Mouse (Mus musculus): ENCODE data around the gene Hnrnpl.

The Hnrnpl gene

GRCm38 (mm10) chr7:28812949-28813348 lies 4.6 kb downstream of the Hnrnpl start:
- DNase-seq, result no peak

GRCm38 (mm10) chr7:28814306-28815034 lies 6.1 kb downstream of the Hnrnpl start:
- no peak for DNase-seq

GRCm38 (mm10) chr7:28815230-28815629 lies 6.9 kb downstream of the Hnrnpl start:
- no peak for DNase-seq

- no peak for DNase-seq
Observed at GRCm38 (mm10) chr7:28816201-28816600, 7.9 kb downstream of the Hnrnpl start.

- no peak for DNase-seq
Observed at GRCm38 (mm10) chr7:28816920-28817319, 8.6 kb downstream of the Hnrnpl start.

GRCm38 (mm10) chr7:28817524-28817923 lies 9.2 kb downstream of the Hnrnpl start:
- no peak for DNase-seq

GRCm38 (mm10) chr7:28817957-28818356 lies 9.6 kb downstream of the Hnrnpl start:
- no peak for DNase-seq

GRCm38 (mm10) chr7:28818436-28818835 lies 10.1 kb downstream of the Hnrnpl start:
- DNase-seq, result no peak

GRCm38 (mm10) chr7:28818861-28819452 lies 10.6 kb downstream of the Hnrnpl start:
- DNase-seq, result no peak

- DNase-seq, result no peak
Observed at GRCm38 (mm10) chr7:28819571-28819970, 11.2 kb downstream of the Hnrnpl start.

GRCm38 (mm10) chr7:28820358-28821260 lies 12.3 kb downstream of the Hnrnpl start:
- DNase-seq, result peak; percentile 70

GRCm38 (mm10) chr7:28821261-28821831 lies 13.0 kb downstream of the Hnrnpl start:
- DNase-seq, result no peak

GRCm38 (mm10) chr7:28822556-28822955 lies 14.2 kb downstream of the Hnrnpl start:
- DNase-seq, result no peak

GRCm38 (mm10) chr7:28822993-28823903 lies 14.9 kb downstream of the Hnrnpl start:
- peak; percentile 64 for DNase-seq

- no peak for DNase-seq
Observed at GRCm38 (mm10) chr7:28823932-28824331, 15.6 kb downstream of the Hnrnpl start.

GRCm38 (mm10) chr7:28824941-28825685 lies 16.8 kb downstream of the Hnrnpl start, which contains the start of gene Ech1:
Gene Ech1 (plus strand): TSS chr7:28825217.
- DNase-seq, result peak; percentile 98

- DNase-seq, result peak; percentile 64
Observed at GRCm38 (mm10) chr7:28825686-28826401, 17.5 kb downstream of the Hnrnpl start.

- no peak for DNase-seq
Observed at GRCm38 (mm10) chr7:28826402-28826772, 18.0 kb downstream of the Hnrnpl start.

GRCm38 (mm10) chr7:28827338-28827737 lies 19.0 kb downstream of the Hnrnpl start:
- DNase-seq, result peak; percentile 73

- no peak for DNase-seq
Observed at GRCm38 (mm10) chr7:28829821-28830220, 21.5 kb downstream of the Hnrnpl start.

GRCm38 (mm10) chr7:28830981-28831380 lies 22.6 kb downstream of the Hnrnpl start:
- DNase-seq, result no peak
